Mouse (Mus musculus): ENCODE results near the gene Ccdc141.

The Ccdc141 gene

GRCm38 (mm10) chr2:77170633-77171105 lies at the start of gene Ccdc141:
Gene Ccdc141, minus strand, starts transcription at chr2:77170636.
- DNase-seq (ENCODE audit: low spot score): no peak

GRCm38 (mm10) chr2:77212885-77213284 lies 42.4 kb upstream of the Ccdc141 start:
- no peak for DNase-seq (ENCODE audit: low spot score)

- no peak for DNase-seq (ENCODE audit: low spot score)
Measured at GRCm38 (mm10) chr2:77206951-77207350, 36.5 kb upstream of the Ccdc141 start.

GRCm38 (mm10) chr2:77203916-77204315 lies 33.5 kb upstream of the Ccdc141 start:
- no peak for DNase-seq (ENCODE audit: low spot score)

DNA sequence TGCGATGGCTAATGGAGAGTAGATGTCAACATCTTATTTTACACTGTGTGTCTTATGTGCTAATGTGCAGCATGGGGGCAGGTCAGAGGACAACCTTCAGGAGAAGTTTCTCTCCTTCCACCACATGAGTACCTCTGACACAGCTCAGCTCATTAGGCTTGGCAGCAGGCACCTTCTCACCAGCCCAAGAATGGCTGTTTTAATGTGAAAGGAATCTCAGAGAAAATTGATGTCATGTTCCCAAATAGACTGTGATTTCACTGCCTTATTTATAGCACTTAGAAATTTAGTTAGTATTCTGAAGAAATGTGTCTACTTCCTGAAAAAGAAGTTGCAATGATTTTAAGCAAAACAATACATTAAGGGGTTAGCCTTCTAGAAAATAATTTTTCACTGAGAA lies 31.5 kb upstream of the Ccdc141 start:
- DNase-seq (ENCODE audit: low spot score): no peak

DNA sequence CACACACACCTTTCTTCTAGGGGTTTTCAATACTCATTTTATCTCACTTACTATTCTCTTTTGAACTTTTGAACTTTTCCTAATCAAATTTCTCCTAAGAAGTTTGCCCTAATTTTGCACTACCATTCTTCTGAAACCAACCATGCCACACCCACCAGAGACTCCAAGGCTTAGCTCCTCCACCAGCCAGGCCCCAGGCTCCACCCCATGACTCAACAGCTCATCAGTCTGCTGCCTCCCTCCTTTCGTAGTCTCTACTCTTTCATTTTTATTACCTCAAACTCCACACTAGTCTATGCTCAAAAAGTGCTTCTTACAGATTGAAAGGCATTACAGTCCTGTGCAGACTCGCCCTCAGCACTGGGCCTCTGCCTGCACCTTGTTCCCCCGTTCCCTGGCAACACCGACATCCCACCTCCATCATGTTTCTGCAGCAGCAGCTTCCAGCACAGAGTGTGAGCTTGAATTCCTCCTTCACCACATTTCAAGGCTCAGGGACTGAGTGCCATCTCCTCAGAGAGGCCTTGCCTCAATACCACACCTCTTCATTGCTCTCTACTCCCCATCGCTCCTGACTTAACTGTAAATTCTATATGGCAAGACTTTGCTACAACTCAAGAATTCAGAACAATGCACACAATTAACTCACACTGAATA lies 30.6 kb upstream of the Ccdc141 start:
- no peak for DNase-seq (ENCODE audit: low spot score)

DNA sequence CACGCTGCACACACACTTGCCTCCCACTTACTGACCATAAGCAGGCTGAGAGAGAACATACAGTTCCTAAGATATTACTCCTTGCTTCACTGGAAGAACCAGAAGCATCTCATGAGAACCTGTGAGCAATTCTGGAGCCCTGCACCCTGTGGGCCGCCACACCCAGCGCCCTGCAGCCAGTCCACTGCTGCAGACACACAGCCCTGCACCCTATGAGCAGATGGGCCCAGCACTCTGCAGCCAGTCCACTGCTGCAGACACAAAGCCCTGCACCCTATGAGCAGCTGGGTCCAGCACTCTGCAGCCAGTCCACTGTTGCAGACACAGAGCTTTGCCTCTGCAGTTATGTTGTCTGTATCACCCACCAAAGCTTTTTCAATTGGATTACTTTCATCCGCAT lies 29.9 kb upstream of the Ccdc141 start:
- DNase-seq (ENCODE audit: low spot score): no peak

DNA sequence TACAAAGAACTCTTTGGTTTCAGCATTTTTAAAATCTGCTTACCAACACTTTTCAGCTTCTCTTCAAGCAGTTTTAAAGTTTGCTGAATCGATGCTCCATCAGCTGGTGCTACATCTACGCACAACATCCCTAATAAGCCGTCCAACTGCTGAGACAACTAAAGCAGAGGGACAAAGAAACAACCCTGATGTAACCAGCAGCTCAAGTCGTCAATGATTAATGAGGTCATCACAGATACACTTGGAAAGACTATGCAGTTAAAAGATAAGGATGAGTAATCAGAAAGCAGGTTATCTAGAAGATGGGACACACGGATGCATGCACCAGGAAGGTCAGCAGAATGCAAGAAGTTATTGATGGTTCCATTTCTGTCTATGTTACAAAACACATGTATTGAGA lies 27.8 kb upstream of the Ccdc141 start:
- DNase-seq (ENCODE audit: low spot score): no peak

GRCm38 (mm10) chr2:77196819-77197218 lies 26.4 kb upstream of the Ccdc141 start:
- DNase-seq (ENCODE audit: low spot score): no peak

GRCm38 (mm10) chr2:77195056-77195455 lies 24.6 kb upstream of the Ccdc141 start:
- DNase-seq (ENCODE audit: low spot score): no peak

DNA sequence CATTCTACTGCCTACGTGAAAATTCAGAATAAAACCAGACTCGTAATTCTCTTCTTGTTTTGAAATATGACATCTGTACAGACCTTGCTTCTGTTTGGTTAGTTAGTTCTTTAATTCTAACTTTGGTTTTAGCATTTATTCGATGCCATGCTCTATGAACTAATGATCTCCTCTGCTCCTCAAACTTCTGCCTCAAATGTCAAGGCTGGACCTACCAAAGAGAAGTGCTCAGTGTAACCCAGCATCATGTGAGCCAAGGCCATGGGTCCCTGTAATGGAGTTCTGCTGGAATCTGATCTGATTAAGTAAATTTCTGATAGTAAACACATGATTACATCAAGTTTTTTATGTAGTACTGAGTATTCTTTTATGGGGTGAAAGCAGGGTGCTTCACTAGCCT lies 21.4 kb upstream of the Ccdc141 start:
- DNase-seq (ENCODE audit: low spot score): no peak

GRCm38 (mm10) chr2:77190891-77191290 lies 20.5 kb upstream of the Ccdc141 start:
- DNase-seq (ENCODE audit: low spot score): no peak

DNA sequence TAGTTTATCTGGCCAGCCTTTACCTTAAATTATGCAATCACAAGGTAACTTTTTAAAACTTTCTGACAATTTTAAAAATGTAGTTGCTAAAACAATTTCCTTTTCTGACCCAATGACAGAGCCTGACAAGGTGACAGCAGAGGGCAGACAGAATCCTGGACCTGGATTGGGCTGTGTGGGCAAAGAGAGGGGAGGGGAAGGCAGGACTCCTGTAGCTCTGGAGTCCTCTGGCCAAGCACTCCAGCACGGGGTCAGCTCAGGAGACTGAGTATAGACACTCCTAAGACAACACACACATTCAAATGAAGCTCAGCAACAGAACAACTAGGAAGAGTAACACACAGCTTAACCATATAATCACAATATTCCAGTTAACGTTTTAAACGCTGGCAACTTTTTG lies 19.9 kb upstream of the Ccdc141 start:
- no peak for DNase-seq (ENCODE audit: low spot score)

GRCm38 (mm10) chr2:77189671-77190070 lies 19.2 kb upstream of the Ccdc141 start:
- DNase-seq (ENCODE audit: low spot score): no peak

GRCm38 (mm10) chr2:77187501-77187900 lies 17.1 kb upstream of the Ccdc141 start:
- no peak for DNase-seq (ENCODE audit: low spot score)

GRCm38 (mm10) chr2:77186912-77187311 lies 16.5 kb upstream of the Ccdc141 start:
- no peak for DNase-seq (ENCODE audit: low spot score)

- no peak for DNase-seq (ENCODE audit: low spot score)
Measured at GRCm38 (mm10) chr2:77184049-77184571, 13.7 kb upstream of the Ccdc141 start.

GRCm38 (mm10) chr2:77183646-77184045 lies 13.2 kb upstream of the Ccdc141 start:
- no peak for DNase-seq (ENCODE audit: low spot score)

DNA sequence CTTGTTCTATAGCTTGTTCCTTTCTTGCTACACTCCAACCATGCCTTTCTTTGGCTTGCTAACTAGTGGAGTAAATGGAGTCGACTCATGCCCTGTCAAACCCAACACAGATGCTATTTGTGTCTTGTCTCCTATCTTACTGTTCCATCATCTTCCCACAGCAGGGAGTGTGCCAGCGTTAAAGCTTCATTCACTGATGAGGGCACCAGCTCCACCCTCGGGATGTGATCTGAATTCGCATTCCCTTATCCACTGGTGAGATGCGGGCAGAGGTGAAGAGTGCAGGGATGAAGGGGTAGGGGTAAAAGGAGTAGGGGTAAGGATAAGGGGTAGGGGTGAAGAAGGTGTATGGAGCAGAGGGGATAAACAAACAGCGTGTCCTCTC lies 12.6 kb upstream of the Ccdc141 start:
- no peak for DNase-seq (ENCODE audit: low spot score)

GRCm38 (mm10) chr2:77182271-77182995 lies 12.0 kb upstream of the Ccdc141 start:
- no peak for DNase-seq (ENCODE audit: low spot score)

DNA sequence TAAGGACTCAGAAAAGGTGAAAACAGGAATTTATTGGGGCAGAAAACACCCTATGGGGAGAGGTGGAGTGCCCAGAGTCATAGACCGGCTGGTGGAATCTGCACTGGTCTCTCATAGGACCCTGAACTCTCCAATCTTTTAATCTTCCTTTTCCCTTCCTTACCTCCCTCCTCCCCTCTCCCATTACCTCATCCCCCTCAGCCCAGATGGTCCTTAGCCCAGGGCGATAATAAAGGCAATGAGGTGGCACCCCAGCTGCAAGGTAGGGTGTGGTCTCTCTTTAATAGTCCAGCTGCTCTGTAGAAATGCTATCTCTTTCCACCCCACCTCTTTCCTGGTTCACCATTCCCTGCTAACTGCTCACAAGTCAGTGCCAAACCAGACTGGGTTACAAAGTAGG lies 7.0 kb upstream of the Ccdc141 start:
- no peak for DNase-seq (ENCODE audit: low spot score)

DNA sequence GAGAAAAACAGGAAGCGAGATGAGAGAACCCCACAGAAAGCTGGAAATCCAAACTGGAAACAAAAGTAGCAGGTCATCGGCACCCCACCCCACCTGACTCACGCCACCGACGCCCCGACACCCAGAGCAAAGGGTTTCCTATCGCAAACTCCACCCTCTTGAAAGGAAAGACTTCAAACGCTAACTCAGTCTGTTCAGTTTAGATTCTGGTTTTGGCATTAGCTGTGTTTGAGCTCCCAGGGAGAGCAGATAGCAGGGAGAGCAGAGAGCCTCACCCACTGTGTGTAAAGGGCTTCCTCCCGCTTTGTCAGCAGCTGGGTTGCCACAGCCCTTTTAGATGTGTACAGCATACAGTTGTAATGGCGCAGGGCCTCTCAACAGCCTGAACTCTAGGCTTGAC lies 6.0 kb upstream of the Ccdc141 start:
- DNase-seq (ENCODE audit: low spot score): no peak

GRCm38 (mm10) chr2:77175411-77175810 lies 5.0 kb upstream of the Ccdc141 start:
- no peak for DNase-seq (ENCODE audit: low spot score)

- no peak for DNase-seq (ENCODE audit: low spot score)
Measured at GRCm38 (mm10) chr2:77174313-77174712, 3.9 kb upstream of the Ccdc141 start.

Measured in T-cell, adult 2 months (primary cell).